Mouse (Mus musculus) hindlimb bud, embryonic 11.5 days (tissue): ENCODE data around the gene Oprm1.

ENCODE experiments used
- DNase-seq: peaks from one replicate; pipeline ENCODE4 v3.0.0-alpha.2; 2012; ENCODE audit warnings: low read depth, low spot score; ENCODE audit errors: extremely low spot score

Oprm1 gene

DNA sequence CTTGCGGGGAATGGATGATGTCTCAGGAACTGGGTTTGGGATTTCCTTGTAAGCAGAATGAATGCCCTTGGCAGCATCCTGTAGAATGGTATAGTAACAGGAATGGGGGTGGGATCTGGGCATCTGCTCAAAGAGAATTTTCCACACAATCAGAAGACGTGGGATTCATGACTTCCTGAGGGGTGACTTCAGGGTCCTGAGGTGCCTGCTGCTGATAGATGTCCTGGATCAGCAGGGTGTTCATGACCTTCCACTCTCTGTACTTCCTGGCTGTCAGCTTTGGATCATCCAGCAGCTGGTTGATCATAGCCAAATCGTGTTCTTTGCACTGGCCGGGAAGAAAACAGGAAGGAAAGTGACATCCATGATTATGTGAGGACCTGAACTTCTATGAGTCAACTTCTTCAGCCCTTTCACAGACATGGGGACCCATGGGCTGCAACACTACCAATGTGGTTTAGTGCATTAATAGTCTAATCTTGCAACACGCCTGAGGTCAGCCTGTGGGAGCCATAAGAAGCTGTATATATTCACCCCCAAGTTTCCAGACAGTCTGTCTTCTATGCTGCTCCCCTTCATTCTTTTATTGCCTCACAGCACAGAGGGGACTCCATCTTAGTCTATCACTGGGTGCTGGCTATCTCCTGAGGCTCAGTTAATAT, 132.2 kb downstream of the Oprm1 start:
- DNase-seq: no peak

DNA sequence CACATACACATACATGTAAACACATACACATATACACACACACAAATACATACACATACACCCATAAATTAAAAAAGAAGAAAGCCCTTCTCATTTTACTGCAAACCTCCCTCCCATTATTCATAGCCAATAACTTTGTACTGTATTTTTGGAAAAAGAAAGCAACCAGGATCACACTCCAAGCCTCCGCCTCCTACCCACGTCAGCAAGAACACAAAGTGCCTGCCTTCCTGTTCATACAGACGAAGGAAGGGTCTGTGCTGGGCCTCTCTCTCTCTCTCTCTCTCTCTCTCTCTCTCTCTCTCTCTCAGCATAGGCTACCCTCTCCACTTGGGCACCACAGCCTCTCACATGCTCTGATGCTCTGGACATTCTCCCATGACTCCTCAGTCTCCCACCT, 137.5 kb downstream of the Oprm1 start:
- no peak for DNase-seq

DNA sequence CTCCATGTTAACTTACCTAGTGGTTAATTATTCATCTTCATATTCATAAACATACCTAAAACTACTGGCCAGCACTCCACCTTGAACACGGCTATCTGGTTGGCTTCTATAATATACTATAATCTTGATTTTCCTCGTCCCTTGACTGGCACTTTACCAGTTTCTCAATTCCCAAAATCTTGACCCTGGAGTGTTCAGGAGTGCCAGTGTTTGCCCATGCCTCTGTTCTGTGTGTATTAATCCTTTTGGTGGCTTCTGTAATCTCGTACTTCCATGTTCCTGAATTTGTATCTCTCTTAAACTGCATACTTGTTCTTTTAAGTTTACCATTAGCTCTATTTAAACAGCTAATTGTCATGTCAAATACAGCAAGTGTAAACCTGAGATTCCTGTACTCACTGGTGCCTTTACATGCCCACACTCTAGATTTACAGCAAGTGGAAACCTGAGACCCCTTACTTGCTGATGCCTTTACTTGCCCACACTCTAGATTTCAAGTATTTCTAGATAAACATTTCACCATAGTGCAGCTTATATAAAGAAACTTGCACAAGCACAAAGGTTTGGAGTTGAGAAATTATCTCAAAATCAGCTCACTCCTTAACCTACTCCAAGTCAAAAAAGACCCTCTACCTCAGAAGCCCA, 138.5 kb downstream of the Oprm1 start:
- DNase-seq: no peak

DNA sequence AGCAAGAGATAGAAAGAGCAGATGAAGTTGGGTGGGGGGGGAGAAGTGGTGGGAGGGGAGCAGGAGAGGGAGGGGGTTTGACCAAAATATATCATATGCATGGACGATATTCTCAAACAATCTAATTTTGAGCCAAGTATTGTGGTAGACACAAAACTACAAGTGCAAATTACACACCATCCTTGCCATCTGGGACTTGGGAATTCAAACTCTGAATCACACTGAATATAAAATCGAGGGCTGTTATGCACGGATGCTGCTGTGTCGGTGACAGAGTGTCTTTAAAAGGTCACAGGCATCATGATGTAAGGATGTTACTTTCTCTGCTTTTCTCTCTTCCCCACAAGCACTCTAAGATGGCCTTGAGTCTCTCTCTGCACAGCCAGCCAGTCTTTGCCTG, 141.8 kb downstream of the Oprm1 start:
- no peak for DNase-seq

DNA sequence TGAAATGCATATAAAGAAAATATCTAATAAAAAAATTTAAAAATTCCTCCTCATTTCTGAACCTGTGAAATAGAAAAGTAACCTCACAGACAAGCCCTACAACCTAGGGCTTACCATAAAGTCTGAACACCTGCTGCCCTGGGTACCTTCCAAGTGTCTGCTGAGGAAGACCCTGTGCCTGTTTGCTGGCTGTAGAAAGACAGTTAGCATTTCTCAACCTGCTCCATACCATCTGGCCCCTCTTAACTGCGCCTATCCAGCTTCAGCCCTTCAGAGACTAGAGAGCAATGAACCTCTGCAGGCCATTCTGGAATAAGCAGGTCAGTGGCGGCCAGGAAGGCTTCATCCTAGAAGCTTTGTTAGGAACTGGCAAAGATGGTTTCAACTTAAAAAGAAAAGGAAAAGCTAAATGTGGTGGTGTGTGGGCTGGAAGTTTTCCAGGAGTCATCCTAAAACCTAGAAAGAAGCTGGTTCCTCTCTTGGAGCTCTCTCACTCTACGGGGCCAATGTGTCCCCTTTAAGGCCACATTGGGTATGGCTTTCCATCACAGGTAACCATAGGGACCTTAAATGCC, 143.6 kb downstream of the Oprm1 start:
- DNase-seq: no peak

DNA sequence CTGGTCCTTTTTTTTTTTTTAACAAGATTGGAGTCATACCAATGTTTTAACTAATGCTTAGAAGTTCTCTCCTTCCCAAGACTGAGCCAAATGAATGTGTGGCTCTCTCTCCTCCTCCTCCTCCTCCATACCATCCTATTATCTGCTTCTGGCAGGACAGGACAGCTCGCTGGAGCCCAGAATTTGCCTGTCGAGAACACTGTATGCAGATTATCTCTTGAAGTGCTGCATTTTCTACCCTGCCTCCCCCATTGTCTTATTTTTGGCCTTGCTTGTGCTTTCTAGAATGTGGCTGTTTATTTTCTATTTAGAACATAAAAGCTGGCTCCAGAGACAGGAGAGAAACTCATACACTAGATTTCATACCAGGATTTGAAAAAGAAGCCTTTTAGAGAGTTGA, 151.5 kb downstream of the Oprm1 start:
- no peak for DNase-seq

DNA sequence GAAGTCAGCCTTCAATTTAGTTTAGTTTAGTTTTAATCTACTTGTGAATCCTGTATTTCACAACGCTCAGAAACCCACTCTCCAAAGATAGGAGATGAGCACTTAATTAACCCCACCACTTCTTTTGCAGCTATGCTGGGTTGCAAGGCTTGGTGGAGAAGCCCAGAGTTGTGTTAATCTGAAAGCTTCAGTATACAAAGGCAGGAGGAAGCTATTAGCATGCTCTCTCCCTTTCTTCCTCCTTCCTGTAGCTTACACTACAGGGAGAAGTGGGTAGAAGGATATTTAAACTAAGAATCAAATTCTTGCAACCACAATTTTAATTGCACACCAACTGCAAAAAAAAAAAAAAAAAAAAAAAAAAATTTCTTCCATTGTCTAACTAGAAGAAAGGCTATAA, 157.7 kb downstream of the Oprm1 start:
- no peak for DNase-seq

DNA sequence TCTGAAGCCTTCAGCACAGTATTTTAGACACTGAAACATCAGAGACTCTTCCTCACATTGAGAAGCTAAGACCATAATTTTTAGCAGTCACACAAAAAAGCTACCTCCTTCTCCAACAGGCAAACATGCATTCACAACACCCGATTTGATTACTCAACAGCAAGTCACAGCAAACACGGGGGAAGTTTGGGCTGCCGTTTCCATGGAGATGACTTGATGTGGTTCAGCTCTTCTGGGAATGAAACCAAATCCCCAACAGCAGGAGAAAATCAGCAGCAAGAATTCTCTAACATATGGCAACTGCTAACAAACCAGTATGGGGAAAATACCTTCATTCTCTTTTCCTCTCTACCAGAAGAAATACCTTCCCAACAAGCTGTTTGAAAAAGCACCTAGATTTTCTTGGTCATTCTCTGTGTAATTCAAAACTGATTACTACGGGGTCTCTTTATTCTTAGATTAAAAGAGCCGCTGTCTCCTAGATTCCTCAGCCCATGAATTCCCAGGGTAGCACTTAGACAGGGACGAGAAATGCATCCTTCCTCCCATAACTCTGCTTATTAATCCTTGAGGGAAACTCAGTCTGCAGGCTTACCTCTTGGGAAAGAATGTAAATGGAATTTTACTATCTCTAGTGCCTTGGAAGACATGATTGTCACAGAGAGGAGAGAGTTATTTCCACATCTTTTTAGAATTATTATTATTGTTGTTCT, 158.4 kb downstream of the Oprm1 start:
- DNase-seq: peak; percentile 35

DNA sequence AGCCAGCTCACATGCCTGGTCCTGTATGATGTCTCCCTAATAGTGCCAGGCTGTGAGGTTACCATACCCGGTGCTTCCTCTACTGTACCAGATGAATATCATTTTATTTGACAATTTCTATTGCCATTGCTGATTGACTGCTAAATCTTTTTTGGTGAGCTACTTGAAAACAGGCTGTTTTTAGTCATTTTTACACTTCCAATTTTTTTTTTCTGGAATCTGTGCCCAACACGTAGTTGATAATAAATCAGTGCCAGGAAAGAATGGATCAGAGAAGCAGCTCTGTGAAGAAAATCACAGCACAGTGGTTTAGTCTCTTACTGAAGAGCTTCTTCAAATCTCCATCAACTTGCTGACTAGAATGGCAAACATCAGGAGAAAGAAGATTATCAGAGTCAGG, 168.4 kb downstream of the Oprm1 start:
- no peak for DNase-seq

DNA sequence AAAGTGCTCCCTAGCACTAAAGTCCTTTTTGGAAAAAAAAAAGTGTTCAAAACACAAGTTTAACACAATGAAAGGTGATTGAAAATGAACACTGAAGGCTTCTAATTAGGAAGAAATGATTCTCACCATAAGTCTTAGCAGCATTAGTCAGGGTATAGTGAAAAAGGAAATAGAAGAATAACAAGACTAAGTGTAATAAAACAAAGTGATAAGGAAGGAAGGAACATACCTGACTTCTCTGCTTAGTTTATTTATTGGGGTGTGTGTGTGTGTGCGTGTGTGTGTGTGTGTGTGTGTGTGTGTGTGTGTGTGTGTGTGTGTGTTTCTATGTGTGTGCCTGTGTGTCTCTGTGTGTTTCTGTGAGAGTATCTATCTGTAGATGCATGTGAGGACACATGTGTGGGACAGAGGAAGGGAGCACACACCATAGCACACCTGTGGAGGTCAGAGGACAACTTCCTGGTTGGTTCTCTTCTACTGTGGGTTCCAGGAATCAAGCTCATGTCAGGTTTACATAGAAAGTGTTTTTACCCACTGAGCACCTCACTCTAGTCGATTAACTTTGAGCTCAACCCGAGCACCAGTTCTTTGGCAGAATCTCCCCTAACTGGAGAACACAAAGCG, 169.4 kb downstream of the Oprm1 start:
- no peak for DNase-seq

DNA sequence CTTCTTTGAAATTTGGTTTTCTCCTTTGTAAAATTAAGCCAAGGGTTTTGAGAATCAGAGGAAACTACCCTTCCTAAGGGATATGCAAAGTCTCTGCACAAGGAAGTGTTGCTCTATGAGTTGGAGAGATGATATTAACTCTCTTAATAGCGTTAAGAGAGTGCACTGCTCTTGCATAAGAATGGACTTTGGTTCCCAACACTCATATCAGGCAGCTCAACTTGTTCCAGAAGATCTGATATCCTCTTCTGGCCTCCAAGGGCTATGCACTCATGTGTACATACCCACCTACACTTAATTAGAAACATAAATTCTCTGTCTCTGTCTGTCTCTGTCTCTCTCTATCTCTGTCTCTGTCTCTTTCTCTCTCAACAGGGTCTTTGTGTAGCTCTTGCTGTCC, 170.6 kb downstream of the Oprm1 start:
- no peak for DNase-seq

DNA sequence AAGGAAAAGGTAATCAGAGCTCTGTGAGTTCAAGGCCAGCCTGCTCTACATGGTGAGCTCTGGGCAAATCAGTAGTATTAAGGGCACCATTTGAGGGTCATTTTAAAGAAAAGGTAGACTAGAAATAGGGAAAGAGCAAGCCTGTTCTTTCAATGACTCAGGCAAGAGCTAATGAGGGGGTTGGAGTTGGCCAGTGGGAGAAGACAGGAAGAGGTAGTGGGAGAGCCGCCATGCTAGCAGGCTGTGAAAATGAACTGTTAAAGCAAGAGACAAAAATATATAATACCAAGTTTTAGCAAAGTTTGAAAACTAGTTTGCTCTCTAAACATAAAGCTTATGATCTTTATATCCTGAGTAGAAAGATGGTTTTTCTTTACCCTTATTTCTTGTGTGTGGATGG, 172.1 kb downstream of the Oprm1 start:
- DNase-seq: no peak

DNA sequence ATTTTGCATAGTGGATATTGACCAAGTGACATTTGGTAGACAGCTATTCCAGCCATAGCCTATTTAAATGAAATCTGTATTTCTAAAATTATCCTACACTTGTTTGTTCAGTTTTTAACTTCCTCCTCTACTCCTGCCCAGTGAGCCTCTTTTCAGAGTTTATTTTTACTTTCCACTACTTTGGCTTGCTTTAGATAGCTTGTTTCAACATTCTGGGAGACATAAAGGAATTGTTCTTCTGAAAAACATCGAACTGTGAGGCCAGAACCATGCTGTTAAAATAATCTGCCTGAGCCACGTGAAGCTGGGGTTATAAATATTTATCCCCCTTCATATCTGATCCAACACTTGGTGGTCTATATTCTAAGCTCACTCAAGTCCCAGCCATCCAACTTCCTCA, 172.6 kb downstream of the Oprm1 start:
- no peak for DNase-seq

DNA sequence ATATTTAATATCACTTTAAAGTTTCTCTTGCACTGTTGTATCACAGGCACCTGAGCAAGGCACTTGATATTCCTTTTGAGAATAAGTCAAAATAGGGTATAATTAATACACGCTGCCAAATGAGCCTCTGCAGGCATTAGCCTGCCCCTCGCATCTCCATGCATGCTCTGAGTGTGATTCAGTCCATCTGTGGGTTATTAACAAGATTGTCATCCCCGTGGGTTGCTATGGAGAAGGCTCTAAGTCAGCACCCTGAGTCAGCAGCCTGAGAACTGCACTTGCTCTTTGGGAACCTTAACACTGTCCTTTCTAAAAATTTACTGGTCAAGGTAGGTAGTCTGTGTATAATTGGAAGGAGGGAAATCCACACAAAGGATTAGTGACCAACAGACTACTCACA, 176.5 kb downstream of the Oprm1 start:
- DNase-seq: no peak

DNA sequence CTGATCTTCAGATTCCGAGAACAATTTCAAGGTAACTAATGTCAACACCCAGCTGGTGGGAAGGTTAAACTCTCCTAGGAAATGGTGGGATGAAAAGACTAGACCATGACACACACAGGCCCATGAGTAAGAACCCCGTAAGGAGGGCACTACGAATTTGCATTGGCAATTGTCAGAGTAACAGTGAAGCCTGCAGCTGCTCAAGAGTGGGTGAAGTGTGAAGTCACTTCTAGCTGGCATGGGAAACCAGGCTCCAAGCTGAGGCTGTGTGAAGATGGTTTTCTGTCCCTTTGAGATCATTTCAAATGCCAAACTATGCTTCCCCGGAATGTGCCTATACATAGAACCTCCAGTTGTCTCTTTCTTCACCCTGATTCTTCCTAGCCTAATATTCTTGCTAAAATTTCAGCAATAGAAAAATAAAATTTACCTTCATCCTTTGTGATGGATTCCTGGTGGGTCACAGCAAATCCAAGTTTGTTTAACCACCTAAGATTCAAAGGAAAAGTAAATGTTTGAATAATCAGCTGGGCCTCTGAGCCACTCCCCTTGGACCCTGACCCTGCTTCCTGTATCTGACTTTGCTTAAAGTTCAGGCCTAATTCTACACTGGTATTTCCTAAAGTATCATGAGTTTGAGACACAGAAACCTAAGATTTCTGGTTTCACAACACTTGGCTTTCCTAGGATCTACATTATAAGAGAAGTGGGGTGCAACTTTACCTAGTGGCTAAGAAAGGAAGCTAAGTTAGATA, 178.5 kb downstream of the Oprm1 start:
- no peak for DNase-seq

DNA sequence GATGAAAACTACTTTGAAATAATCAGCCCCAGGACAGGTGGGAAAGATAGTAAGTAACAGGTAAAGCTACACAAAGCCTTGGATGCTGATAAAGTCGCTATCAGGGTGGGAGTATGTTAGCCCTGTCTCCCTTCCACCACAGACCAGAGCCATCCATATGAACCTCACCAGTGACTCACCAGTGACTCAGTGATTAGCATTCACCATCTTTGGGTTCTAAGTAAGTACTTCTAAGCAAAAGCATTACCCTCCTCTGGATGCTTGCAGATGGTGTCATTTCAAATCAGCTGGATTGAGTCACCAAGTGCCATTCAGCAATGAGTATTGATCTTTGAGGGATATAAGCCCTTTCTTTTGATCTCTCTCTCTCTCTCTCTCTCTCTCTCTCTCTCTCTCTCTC, 194.8 kb downstream of the Oprm1 start:
- no peak for DNase-seq

DNA sequence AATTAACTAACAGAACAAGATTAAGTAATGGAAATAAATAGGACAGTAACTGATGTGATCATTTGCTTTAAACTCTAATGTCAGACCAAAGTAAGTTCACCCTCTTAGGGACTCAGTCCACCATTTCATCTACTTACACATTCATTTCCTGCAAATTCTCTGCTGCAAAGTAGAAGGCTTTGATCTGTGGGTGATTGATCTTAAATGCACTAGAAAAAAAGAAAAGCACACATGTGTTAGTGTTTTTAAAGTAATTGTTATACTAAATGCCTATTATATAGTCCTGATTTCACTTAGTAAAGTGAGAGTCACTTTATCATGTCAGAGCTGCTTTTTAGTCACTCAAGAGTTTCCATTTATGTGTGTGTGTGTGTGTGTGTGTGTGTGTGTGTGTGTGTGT, 196.2 kb downstream of the Oprm1 start:
- no peak for DNase-seq

DNA sequence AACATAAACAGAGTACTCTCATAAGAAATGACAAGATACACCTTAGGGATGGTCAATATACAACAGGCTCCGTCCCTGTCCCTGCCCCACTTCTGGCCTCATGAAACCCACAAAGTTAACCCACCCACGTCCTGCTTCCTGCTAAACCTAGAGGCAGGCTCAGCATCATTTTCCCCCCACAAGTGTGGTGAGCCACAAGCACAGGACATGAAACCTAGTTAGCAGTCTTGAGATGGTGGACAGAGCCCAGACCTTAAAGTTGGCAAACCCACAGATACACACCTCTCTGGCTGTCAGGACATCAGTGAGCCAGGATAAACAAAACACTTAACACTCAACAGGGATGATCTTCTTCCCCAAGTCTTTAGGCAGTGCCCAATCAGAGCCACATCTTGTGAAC, 198.1 kb downstream of the Oprm1 start:
- DNase-seq: no peak

DNA sequence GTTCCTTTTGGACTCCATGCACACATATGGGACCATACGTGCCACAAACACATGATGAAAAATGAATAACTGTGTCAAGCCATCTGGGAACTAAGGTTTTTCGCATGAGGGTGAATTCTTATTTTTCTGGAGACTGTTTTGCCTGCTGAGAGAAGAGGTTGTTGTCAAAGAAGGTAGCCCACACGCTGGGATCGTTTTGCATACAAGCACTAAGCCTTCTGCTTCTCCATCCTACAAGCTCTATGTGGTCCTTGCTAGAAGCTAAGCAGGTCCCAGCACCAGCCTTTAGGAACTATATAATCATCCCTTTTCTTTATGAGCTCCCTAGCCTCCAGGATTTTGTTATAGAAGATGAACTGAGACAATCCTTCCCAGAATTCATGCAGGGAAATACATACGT, 200.5 kb downstream of the Oprm1 start:
- no peak for DNase-seq

DNA sequence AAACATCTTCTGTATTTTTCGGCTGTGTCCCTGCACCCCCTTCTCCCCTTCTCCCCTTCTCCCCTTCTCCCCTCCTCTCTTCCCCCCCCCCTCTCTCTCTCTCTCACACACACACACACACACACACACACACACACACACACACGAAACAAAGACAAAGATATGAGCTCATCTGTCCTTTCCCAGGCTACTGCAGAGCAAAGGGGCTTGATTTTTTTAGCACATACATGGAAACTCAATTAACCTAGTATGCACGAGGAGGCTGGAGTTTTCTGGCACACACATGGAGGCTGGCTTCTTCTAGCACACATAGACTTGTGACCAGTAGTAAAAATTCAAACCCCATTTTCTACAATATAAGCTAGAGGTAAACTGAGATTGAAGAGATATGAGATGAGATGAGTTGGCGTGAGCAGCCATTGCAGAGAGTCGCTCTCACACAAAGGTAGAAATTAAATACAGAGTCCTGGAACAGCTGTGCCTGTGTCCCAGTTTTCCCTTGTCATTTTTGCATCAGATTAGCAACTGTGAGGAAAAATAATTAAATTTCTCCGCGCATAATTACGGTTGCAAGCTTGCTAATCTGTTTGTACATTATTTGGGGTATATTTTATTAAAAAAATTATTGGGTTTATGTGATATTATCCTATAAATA, 209.4 kb downstream of the Oprm1 start:
- no peak for DNase-seq
